Mouse (Mus musculus) embryo, embryonic 10.5 days (tissue): ENCODE results near the gene Ppp1r10.

Experiments
- DNase-seq: peaks from one replicate; pipeline ENCODE4 v3.0.0-alpha.2; 2015; ENCODE audit warnings: low spot score

The Ppp1r10 gene

GRCm38 (mm10) chr17:35903343-35903991, 12.8 kb upstream of the Ppp1r10 start:
- DNase-seq, result no peak

GRCm38 (mm10) chr17:35903992-35904355, 12.3 kb upstream of the Ppp1r10 start:
- DNase-seq, result no peak

- no peak for DNase-seq
Observed at GRCm38 (mm10) chr17:35905587-35905986, 10.6 kb upstream of the Ppp1r10 start.

- no peak for DNase-seq
Observed at GRCm38 (mm10) chr17:35907609-35908008, 8.6 kb upstream of the Ppp1r10 start.

GRCm38 (mm10) chr17:35909186-35909918, 6.9 kb upstream of the Ppp1r10 start:
- no peak for DNase-seq

GRCm38 (mm10) chr17:35909919-35910369, 6.3 kb upstream of the Ppp1r10 start, which contains the start of gene Atat1:
Atat1 (minus strand) TSS chr17:35910075.
- peak; percentile 97 for DNase-seq

GRCm38 (mm10) chr17:35914975-35915374, 1.3 kb upstream of the Ppp1r10 start:
- no peak for DNase-seq

GRCm38 (mm10) chr17:35915538-35916296, 517 bp upstream of the Ppp1r10 start:
- no peak for DNase-seq

GRCm38 (mm10) chr17:35917143-35917462, 869 bp downstream of the Ppp1r10 start:
- DNase-seq, result no peak

GRCm38 (mm10) chr17:35917463-35918251, 1.4 kb downstream of the Ppp1r10 start:
- DNase-seq, result peak; percentile 83

GRCm38 (mm10) chr17:35918276-35919059, 2.2 kb downstream of the Ppp1r10 start:
- peak; percentile 77 for DNase-seq

GRCm38 (mm10) chr17:35919060-35919715, 3.0 kb downstream of the Ppp1r10 start:
- DNase-seq, result peak; percentile 98

GRCm38 (mm10) chr17:35919864-35920301, 3.6 kb downstream of the Ppp1r10 start:
- DNase-seq, result no peak

- DNase-seq, result no peak
Observed at GRCm38 (mm10) chr17:35920384-35920783, 4.2 kb downstream of the Ppp1r10 start.

GRCm38 (mm10) chr17:35920862-35921562, 4.8 kb downstream of the Ppp1r10 start:
- DNase-seq, result peak; percentile 81

GRCm38 (mm10) chr17:35921710-35922109, 5.5 kb downstream of the Ppp1r10 start:
- no peak for DNase-seq

GRCm38 (mm10) chr17:35922566-35922965, 6.3 kb downstream of the Ppp1r10 start:
- no peak for DNase-seq

- DNase-seq, result no peak
Observed at GRCm38 (mm10) chr17:35923281-35923680, 7.0 kb downstream of the Ppp1r10 start.

GRCm38 (mm10) chr17:35927471-35927870, 11.2 kb downstream of the Ppp1r10 start:
- no peak for DNase-seq

GRCm38 (mm10) chr17:35929534-35929933, 13.3 kb downstream of the Ppp1r10 start:
- no peak for DNase-seq
